Mouse (Mus musculus): ENCODE data around the gene Cd5.

Cd5 gene

DNA sequence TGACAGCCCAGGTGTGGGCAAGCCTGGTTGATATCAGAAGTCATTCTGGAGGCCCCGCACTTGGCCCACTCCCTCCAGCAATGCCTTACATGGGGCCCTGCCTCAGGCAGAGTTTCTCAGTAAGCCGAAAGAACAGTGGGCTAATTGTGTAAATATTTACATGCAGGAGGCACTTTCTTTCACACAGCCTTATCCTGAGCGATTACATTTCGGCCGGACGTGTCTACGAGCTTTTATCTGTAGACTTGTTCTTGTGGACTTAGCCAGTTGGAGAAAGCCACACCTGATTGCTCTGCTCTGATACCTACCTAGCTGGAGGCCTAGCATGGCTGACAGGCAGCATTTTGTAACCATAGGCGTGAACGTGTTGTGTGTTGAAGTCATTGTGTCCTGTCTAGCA is 39.0 kb downstream of the Cd5 start:
- DNase-seq = no peak

GRCm38 (mm10) chr19:10698131-10698991 is 40.4 kb downstream of the Cd5 start:
- no peak for DNase-seq

DNA sequence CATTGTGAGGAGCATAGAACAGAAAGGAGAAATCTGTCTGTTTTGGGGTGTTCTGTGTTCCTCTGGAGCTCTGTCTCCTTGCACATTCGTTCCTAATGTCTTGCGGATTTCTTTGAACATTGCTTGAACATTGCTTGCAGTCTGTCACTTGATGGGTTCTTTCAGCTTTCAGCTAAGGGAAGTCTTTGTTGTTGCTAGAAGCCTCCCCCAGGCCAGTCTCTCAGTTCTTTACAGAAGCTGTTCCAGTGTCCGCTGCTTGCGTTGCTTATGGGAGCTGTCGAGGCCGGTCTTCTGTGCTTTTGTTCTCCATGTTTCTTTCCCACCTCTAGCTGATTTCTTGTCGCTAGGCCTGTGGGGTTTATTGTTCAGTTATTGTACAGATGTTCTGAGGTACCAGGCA is 43.0 kb downstream of the Cd5 start:
- DNase-seq = no peak

- DNase-seq = no peak
Observed at GRCm38 (mm10) chr19:10693926-10694682, 44.7 kb downstream of the Cd5 start.

GRCm38 (mm10) chr19:10692361-10692760 is 46.4 kb downstream of the Cd5 start:
- DNase-seq = no peak

DNA sequence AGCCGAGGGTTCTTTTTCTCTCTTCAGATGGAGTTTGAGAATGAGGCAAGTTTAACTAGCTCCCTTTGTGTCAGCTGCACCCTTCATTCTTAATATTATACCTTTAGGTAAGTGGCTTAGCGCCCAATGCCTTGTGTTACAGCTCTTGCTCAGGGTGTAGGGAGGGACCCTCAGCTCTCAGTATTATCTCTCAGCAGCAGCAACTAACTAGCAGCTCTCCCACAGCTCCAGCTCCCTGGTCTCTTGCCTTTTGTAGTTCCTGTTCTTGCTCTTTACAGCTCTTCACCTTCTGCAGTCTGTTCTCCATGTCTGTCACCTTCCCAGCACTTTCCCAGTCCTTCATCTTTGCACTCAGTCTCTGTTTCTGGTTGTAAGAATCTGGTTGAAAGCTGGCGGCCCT is 47.1 kb downstream of the Cd5 start:
- DNase-seq = no peak

GRCm38 (mm10) chr19:10691121-10691520 is 47.7 kb downstream of the Cd5 start:
- no peak for DNase-seq

DNA sequence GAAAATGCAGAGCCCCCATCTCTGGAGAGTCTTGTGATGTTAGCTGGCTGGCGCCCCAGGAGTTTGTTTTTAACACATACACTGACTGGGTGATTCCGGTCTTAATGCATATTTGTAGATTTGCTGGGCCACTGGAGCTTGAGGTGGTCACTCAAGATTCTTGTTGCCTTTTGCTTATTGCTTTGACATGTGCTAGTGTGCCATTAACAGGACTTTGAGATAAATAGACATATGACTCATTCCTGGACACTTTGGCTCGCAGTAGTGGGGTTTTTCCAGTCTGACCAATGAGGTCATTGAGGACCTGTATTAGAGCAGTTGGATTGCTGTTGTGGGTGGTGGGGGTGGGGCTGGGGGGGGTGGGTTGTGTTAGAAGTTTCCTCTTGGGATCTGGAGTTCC is 48.5 kb downstream of the Cd5 start:
- peak; percentile 61 for DNase-seq

DNA sequence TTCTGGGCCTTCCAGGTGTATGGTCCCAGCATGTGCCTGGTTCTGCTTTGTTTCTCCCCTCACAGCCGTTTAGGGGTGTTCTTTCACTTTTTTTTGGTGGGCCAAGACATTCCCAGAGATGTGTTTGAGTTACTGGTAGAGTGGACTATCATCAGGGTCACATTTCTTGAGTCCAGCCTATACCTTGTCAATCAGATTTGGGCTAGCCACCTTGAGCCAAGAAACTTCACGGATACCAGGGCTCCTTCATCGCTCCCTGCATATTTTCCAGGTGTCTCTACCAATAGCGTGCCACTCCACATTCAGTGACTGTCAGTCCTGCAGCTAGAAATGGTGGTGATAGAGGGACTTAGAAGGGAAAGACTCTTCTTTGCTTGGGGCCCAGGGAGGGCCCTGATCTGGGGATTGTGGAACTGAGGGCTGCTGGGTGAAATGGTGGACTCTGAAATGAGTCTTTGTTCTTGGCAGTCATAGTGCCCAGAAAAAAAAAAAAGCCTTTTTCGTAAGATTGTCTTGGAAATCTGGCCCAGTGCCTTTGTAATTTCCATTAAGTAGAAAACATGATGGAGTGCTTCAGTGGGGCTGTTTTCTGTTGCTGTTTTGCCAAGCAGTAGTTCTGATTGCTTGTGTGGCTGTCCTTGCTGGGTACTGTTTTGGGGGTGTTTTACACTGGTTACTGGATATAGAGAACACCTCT is 49.2 kb downstream of the Cd5 start:
- DNase-seq = no peak

- peak; percentile 95 for DNase-seq
Observed at GRCm38 (mm10) chr19:10688537-10689352, 50.1 kb downstream of the Cd5 start, which contains the start of gene Vps37c. Vps37c (plus strand) TSS chr19:10688735.

DNA sequence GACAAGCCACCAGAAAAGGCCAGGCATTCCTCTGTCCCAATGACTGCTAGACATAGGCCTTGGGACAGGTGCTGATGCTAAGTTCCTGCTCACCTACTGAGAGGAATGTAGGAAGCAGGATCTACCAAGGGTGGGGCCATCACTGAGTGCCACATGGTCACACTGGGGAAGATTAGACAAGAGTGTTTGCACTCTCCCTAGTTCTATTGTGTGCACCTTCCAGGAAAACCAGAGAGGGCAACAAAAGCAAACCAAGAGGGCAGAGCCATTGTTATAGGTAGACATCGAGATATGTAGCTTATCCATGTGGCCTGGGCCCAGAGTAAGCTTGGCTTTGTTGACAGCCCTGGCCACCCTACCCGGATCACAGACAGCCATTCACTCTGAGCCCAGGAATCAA is 53.1 kb downstream of the Cd5 start:
- DNase-seq = no peak

- no peak for DNase-seq
Observed at GRCm38 (mm10) chr19:10685081-10685480, 53.7 kb downstream of the Cd5 start.

- no peak for DNase-seq
Observed at GRCm38 (mm10) chr19:10681571-10681970, 57.2 kb downstream of the Cd5 start.

DNA sequence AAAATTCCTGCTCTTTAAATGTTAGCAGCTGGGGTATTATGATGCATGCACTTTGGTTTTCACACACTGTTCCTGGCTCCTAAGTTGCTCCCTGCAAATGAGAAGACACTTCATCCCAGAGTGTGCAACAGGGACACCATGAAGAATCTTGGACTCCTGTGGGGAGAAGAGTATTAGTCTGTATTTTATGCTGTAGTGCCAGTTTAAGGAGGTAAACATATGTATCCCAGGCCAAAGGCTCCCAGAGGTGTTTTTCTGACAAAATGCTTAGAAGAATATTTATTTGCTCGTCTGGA is 60.1 kb downstream of the Cd5 start:
- DNase-seq = no peak

GRCm38 (mm10) chr19:10677915-10678771 is 60.7 kb downstream of the Cd5 start, which contains the start of gene Pga5:
Pga5 (minus strand) TSS chr19:10678071.
- DNase-seq = peak; percentile 90

DNA sequence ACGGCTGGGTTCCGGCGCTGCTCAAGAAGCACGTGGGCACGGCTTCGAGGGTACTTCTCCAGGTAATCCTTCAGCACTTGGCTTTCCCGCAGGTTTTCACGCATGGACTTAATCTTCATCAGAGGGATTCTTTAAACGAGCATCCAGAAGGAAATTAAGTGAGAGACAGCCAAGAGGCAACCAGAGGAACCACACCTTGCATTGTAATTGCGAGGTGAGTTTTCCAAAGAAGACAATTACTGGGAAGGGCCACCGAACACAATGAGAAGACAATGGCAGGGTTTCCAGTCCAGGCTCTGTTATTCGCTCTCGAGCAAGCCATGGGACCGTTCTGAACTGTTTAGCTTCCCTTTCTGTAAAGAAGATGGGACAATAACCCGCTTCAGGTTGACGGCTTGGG is 62.1 kb downstream of the Cd5 start:
- no peak for DNase-seq

GRCm38 (mm10) chr19:10673275-10673674 is 65.5 kb downstream of the Cd5 start:
- DNase-seq = no peak

DNA sequence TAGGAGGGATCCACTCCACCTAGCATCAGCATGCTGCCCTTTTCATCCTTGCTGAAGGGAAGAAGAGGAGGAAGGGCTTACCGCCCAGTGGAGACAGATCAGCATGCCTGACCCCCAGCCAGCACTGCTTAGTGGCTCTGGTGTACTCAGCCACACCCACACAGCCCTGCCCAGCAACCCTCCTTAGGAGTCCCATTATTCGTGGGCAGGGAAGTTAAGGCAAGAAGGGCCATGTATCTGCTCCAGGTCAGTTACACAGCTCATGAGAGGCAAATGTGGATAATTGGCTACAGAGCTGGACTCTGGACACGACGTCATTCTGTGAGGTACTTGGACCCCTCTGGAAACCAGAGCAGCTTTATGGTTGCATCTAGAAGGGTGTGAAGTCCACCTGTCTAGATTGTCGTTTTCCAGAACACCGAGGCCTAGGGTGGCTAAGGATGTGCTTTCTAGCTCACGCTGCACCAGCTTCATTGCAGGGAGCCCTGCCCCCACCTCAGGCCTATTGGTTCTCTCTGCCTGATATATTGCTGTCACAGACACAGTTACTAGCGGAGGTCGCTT is 66.9 kb downstream of the Cd5 start:
- no peak for DNase-seq

DNA sequence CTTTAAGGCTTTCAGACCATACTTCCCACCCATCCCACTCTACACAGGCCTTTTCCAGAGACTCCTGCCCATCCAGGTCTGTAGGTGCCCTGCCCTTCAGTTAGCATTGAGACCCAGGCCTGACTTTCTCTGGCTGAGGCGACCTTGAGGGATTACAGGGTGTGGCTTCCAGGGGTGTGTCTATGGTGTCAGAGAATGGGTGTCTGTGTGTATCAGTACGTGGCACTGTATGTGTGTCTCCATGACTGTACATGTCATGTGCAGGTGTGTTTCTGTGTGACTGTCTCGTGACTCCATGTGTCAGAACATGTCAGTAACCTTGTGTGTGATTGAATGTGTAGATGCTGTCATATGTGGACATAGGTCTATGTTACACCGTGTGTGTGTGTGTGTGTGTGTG is 67.5 kb downstream of the Cd5 start:
- no peak for DNase-seq

Data from kidney, postnatal 14 days (tissue).